Mouse (Mus musculus) lung, postnatal 25 days (tissue): ENCODE results near the gene Crb1.

ENCODE experiments used
- DNase-seq: peaks from one replicate; pipeline ENCODE4 v3.0.0; 2022; ENCODE audit warnings: low spot score

The Crb1 gene

DNA sequence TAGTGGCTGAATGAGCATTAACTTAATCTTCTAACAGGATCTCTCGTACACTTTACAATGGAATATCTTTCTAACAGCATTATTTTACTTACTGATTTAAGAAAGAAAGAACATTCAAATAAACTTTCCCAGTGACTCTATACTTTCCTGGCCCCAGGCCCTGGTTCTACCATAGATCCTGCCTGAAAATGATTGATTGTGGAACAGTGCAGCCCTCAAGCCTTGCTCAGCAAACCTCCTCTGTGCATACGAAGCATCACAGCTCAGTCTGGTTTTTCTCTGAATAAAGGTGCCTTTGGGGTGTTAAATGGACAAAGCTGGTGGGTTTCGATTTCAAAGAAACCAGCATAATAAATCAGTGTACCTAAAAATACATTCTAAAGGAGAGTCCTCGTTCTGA is 153.1 kb downstream of the Crb1 start:
- DNase-seq: no peak

GRCm38 (mm10) chr1:139215311-139215710 is 161.6 kb downstream of the Crb1 start:
- DNase-seq: no peak

DNA sequence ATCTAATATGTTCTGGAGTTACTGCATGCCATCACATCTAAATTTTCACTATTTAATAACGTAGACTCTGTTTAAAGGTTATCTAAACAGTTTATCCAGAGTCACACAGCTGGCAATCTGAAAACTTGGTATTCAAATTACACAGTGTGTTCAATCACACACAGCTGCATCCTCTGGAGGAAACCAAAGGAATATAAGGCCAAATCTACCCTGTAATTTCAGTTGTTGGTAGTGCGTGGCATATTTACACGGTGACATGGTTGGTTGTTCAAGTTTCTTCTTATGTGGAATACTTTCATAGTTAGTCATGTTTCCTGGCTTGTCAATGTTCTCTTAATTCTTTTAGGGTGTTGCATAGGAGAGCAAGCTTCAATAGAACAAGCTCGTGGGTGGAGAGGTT is 166.4 kb downstream of the Crb1 start:
- DNase-seq: no peak

- DNase-seq: no peak
Observed at GRCm38 (mm10) chr1:139209796-139210195, 167.1 kb downstream of the Crb1 start.

GRCm38 (mm10) chr1:139206259-139206658 is 170.6 kb downstream of the Crb1 start:
- no peak for DNase-seq

DNA sequence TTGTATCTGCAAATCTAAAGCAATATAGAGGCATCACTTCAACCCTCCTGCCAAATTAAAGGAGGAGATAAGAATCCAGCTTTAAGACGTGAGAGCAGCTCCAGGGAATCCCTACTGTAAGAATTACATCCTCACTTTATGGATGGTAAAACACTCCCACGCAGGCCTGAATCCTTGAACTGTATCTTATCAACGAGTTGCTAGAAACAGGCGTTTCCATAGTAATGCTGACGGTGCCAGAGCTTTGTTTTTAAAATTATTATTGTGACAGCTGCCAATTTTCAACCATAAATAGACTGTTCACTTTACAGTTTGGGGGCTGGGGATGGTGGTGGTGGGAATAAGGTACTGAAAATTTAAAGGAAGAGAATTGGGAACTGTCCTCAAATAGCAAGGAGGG is 173.9 kb downstream of the Crb1 start:
- no peak for DNase-seq

DNA sequence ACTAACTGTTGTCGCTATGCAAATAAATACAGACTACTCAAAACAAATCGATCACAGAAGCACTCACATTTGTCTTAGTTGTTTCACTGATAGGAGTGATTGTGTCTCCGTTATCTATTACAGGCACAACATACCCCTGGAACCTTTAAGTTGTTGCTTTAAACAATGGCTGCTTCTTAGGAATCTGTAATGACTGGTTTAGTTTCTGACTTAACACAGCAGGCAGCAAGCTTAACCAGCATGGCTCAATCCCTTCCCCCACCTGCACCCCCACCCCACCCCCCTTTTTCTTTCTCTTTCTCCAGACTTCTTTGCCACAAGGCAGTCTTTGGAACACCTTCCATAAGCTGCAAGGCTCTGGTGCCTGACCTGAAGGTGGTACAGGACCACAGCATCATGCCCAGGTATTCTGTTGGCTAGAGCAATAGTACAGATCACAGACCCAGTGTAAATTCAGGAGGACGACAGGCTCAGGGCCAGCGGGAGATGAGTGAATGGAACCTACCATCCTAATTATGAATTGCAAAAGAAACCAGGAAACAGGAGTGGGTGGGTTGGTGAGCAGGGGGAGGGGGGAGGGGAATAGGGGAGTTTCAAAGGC is 182.4 kb downstream of the Crb1 start:
- no peak for DNase-seq

DNA sequence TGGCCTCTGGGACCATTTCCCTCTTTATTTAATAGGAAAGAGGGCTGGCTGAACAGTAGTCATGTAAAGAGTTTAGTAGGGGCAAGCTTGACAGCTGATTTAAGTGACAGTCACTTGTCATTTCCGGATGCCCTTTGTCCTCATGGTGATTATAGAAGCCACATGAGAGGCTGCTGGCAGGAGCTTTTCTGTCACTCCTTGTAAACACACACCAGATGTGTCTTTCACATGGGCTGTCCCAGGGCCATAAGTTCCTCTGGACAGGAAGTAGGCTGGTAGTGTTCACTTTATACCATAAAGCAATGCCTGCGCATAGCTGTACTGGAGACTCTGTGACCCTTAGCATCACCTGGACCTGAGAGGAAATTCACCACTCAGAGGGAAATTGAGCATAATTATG is 182.9 kb downstream of the Crb1 start:
- no peak for DNase-seq

- no peak for DNase-seq
Observed at GRCm38 (mm10) chr1:139192635-139193034, 184.3 kb downstream of the Crb1 start.

GRCm38 (mm10) chr1:139180481-139181149 is 196.3 kb downstream of the Crb1 start:
- DNase-seq: no peak

DNA sequence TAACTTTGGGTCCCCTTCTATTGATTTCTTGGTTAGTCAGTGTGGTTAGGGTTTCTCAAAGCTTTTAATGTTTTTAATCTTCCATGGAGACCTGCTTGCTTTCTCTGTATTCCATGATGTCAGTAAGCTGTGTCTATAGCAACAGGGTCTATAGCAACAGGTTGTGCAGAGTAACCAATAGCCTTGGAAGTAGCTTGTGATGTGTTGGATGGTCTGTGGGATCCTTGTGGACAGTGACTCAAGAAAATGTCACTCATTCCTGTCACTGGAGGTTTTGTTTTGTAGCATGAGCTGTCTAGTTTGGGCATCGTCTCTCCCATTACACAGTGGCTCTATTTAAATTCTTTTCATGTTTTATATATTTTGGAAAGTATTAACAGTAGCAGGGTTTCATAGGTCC is 197.2 kb downstream of the Crb1 start:
- no peak for DNase-seq

DNA sequence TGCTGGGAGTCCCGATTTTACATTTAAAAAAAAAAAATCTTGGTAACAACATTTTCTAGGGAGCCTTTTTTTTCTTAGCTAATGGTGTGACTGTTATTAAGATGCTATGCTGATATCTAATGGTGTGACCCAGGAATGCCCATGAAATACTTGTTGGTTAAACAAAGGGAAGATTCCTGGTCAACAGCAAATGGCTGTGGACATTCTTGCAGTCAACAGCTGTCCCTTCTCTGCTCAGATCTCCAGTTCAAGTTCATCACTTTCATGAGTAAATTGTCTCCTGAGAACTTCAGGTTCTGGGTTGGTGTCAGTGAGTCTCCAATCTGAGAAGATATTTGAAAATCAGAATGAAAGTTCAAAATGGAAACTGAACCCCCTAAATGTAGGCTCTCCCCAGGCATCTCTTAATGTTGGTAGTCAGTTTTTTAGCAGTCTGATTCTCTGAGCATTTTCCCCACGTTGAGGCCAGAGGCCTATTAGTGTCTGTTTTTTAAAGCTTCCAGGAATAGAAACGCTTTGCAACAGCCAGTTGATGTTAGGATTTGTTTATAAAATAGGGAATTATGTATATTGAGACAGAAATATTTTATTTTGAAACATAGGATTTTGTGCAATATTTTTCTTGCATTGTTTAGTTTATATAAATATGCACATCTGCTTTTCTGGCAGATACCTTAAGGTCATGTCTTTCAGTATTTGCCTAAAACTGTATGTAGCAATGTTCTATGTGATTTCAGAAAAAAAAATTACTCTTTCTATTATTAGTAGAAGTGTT is 202.7 kb downstream of the Crb1 start:
- no peak for DNase-seq

- peak; percentile 30 for DNase-seq
Observed at GRCm38 (mm10) chr1:139162814-139163213, 214.1 kb downstream of the Crb1 start.

DNA sequence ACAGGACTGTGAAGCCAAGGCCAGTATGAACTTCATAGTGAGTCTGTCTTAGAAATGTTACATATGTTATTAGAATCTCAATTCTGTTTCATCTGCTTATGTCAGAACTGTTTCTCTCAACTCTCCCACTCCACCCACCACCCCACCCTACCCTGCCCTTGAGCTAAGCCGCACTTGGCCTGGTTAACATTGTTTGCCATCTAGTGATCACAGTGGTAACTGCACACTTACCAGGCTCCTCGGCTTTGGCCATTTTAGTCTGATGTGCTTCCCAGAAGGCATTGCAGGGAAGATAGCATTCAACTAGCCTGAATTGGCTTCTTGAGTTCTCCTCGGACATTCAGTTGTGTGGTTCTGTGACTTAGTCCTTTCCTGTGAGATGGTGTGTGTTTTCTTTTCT is 215.3 kb downstream of the Crb1 start:
- no peak for DNase-seq

DNA sequence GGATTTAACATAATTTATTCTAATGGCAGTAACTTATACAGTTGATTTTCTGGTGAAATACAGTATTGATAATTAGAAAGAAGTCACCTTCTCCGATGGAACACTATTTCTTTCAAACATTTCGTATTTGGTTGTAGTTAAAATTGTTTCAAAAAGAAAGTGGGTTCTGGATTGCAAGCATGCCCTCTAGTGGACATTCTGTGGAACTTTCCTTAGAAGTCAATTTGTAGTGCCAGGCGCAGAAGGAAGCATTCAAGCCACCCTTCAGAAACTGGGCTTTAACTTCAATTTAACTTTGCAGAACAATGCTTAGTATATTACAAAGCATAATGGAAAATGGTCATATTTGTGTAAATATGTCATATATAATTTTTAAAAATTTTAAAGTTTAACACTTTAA is 220.5 kb downstream of the Crb1 start:
- peak; percentile 26 for DNase-seq

DNA sequence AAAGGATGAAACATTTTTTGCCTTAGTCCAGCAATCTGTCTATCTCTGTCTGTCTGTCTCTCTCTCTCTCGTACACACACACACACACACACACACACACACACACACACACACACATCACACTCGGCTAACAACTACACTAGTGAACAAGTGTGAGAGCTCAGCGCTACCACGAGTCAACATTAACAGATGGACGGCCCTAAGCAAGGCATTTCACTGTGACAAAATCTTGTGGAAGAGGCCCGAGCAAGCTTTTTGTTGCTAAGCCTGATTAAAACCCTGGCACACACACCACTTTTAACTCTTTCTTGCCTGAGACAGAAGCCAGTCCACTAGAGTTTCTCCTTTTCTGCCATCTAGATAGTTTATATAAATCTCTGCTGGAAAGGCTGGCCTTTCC is 223.4 kb downstream of the Crb1 start:
- DNase-seq: no peak

DNA sequence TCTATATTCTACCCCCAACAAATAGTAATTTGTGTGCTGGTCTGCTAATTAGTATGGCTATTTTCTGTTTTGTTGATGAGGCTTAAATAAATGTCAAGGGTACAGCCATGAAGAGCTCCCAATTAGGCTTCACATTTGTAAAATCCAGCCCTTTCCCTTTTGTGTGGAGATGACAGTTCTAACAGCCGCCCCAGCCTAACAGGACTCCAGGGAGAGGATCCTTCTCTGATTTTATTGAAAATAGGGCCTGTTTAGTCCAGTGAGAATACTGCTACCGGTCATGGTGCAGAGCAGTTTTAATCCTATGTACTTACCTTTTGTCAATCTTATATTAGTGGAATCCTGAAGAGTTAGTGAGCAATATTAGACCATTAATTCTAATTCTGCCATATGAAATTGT is 223.9 kb downstream of the Crb1 start:
- DNase-seq: no peak
